Mouse (Mus musculus): ENCODE measurements around the gene Nupr1.

DNA sequence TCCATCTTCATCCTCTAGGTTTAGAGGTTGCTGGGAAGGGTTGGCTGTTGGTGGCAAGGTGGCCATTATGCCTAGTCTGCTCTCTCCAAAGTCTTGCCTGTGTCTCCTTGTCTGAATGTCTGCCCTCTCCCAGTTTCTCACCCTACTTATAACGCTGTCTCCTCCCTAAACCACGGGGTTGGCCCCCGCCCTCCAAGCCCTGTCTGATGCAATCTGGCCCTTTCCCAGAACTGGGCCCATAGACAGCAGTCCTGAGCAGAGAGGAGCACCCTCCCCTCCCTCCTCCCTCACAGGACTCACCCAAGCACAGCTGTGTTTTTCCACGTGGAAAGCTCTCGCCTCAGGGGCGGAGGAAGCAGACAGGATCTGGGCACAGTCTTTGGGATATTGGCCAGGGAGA, 5.3 kb downstream of the Nupr1 start:
- TF ChIP-seq POLR2A (IDR thresholded peaks at IDR 0.05; ENCODE audit: insufficient read depth, low read depth, low read length) (0 out of 2 replicates have a peak, but pooled peaks have one; percentile 26), CTCF (IDR thresholded peaks at IDR 0.05; ENCODE audit: insufficient read depth, low read depth, low read length) (no peak)
